Mouse (Mus musculus) E14TG2a.4 (cell line): Measurements from ENCODE around the gene Hacd1.

ENCODE experiments used
- H3K27me3 ChIP-seq: 2 replicates; pipeline ENCODE4 v1.6.1; 2014; ENCODE audit warnings: low read length, control low read depth; ENCODE audit not compliant: insufficient read depth
- H3K36me3 ChIP-seq: 2 replicates; pipeline ENCODE4 v1.6.1; 2014; ENCODE audit warnings: low read length, control low read depth; ENCODE audit not compliant: insufficient read depth
- H3K4me1 ChIP-seq: replicated peaks from 2 replicates; pipeline ENCODE4 v1.6.1; 2014; ENCODE audit warnings: low read depth, low read length, control low read depth
- H3K4me3 ChIP-seq: replicated peaks from 2 replicates; pipeline ENCODE4 v1.5.1; 2014; ENCODE audit warnings: mild to moderate bottlenecking, low read length
- H3K9me3 ChIP-seq: 2 replicates; pipeline ENCODE4 v1.6.1; 2014; ENCODE audit warnings: low read length, control low read depth
- CTCF ChIP-seq: conservative IDR thresholded peaks from 2 replicates; pipeline ENCODE4 v1.5.1; 2014; ENCODE audit warnings: low read length
- NANOG ChIP-seq: IDR thresholded peaks from 2 replicates; pipeline ENCODE4 v1.6.1; 2014; ENCODE audit warnings: borderline replicate concordance, low read length, mixed read lengths
- POU5F1 ChIP-seq: IDR thresholded peaks from 2 replicates; pipeline ENCODE4 v1.6.1; 2014; ENCODE audit warnings: low read length, borderline replicate concordance

The Hacd1 gene

GRCm38 (mm10) chr2:14070466-14070865 lies 14.5 kb upstream of the Hacd1 start:
- Histone ChIP-seq H3K27me3 (no peaks in the 10 kb centered on the region), H3K4me1 (peaks cover 13% of the 10 kb centered on the region), H3K36me3 (no peaks in the 10 kb centered on the region), H3K4me3 (no peak overlapping the region), H3K9me3 (no peaks in the 10 kb centered on the region)
- TF ChIP-seq NANOG = no peak
- no peak for TF ChIP-seq CTCF
- TF ChIP-seq POU5F1 = no peak

- H3K4me1 ChIP-seq = peaks cover 6% of the 10 kb centered on the region
- no peak overlapping the region for H3K4me3 ChIP-seq
- TF ChIP-seq CTCF = no peak
- no peak for TF ChIP-seq NANOG
- TF ChIP-seq POU5F1 = no peak
- no peaks in the 10 kb centered on the region for H3K27me3 ChIP-seq
- no peaks in the 10 kb centered on the region for H3K9me3 ChIP-seq
- H3K36me3 ChIP-seq = no peaks in the 10 kb centered on the region
Measured at GRCm38 (mm10) chr2:14069027-14069426, 13.1 kb upstream of the Hacd1 start.

GRCm38 (mm10) chr2:14065704-14066650 lies 10.0 kb upstream of the Hacd1 start:
- no peaks in the 10 kb centered on the region for H3K4me1 ChIP-seq
- H3K9me3 ChIP-seq = no peaks in the 10 kb centered on the region
- no peaks in the 10 kb centered on the region for H3K36me3 ChIP-seq
- H3K4me3 ChIP-seq = no peak overlapping the region
- no peaks in the 10 kb centered on the region for H3K27me3 ChIP-seq
- TF ChIP-seq POU5F1 = no peak
- TF ChIP-seq CTCF = no peak
- no peak for TF ChIP-seq NANOG

GRCm38 (mm10) chr2:14055168-14055565 lies 768 bp downstream of the Hacd1 start:
- Histone ChIP-seq H3K4me1 (peaks cover 11% of the 10 kb centered on the region), H3K36me3 (no peaks in the 10 kb centered on the region), H3K4me3 (peak overlapping the region; percentile 88), H3K9me3 (no peaks in the 10 kb centered on the region), H3K27me3 (peaks cover 13% of the 10 kb centered on the region)
- TF ChIP-seq CTCF (no peak), NANOG (no peak), POU5F1 (no peak)

GRCm38 (mm10) chr2:14054716-14055115 lies 1.2 kb downstream of the Hacd1 start:
- H3K27me3 ChIP-seq = peaks cover 13% of the 10 kb centered on the region
- H3K9me3 ChIP-seq = no peaks in the 10 kb centered on the region
- no peak for TF ChIP-seq POU5F1
- no peak for TF ChIP-seq CTCF
- no peak for TF ChIP-seq NANOG
- no peaks in the 10 kb centered on the region for H3K36me3 ChIP-seq
- peak overlapping the region; percentile 88 for H3K4me3 ChIP-seq
- peaks cover 11% of the 10 kb centered on the region for H3K4me1 ChIP-seq

- no peak for TF ChIP-seq POU5F1
- no peak for TF ChIP-seq CTCF
- no peak for TF ChIP-seq NANOG
- peaks cover 13% of the 10 kb centered on the region for H3K27me3 ChIP-seq
- H3K9me3 ChIP-seq = no peaks in the 10 kb centered on the region
- peaks cover 11% of the 10 kb centered on the region for H3K4me1 ChIP-seq
- no peak overlapping the region for H3K4me3 ChIP-seq
- H3K36me3 ChIP-seq = no peaks in the 10 kb centered on the region
Measured at GRCm38 (mm10) chr2:14054163-14054562, 1.8 kb downstream of the Hacd1 start.

GRCm38 (mm10) chr2:14053618-14054017 lies 2.3 kb downstream of the Hacd1 start:
- no peak overlapping the region for H3K4me3 ChIP-seq
- H3K4me1 ChIP-seq = peaks cover 11% of the 10 kb centered on the region
- H3K9me3 ChIP-seq = no peaks in the 10 kb centered on the region
- peaks cover 13% of the 10 kb centered on the region for H3K27me3 ChIP-seq
- TF ChIP-seq CTCF = no peak
- TF ChIP-seq POU5F1 = no peak
- no peak for TF ChIP-seq NANOG
- no peaks in the 10 kb centered on the region for H3K36me3 ChIP-seq

- H3K4me1 ChIP-seq = no peaks in the 10 kb centered on the region
- TF ChIP-seq NANOG = no peak
- TF ChIP-seq CTCF = no peak
- TF ChIP-seq POU5F1 = no peak
- H3K36me3 ChIP-seq = no peaks in the 10 kb centered on the region
- H3K9me3 ChIP-seq = no peaks in the 10 kb centered on the region
- H3K4me3 ChIP-seq = no peak overlapping the region
- peaks cover 4% of the 10 kb centered on the region for H3K27me3 ChIP-seq
Measured at GRCm38 (mm10) chr2:14048808-14049207, 7.1 kb downstream of the Hacd1 start.

- TF ChIP-seq CTCF (peak; percentile 68), POU5F1 (no peak)
- Histone ChIP-seq H3K4me1 (no peaks in the 10 kb centered on the region), H3K36me3 (no peaks in the 10 kb centered on the region), H3K4me3 (no peak overlapping the region), H3K27me3 (no peaks in the 10 kb centered on the region), H3K9me3 (no peaks in the 10 kb centered on the region)
Measured at GRCm38 (mm10) chr2:14048381-14048780, 7.6 kb downstream of the Hacd1 start.
